Mouse (Mus musculus) embryonic fibroblast, embryonic 13.5 days (primary cell): ENCODE data around the gene Rab8a. TPM values are rescaled to one million over a fixed set of nuclear protein-coding genes. Genes with fewer than 3 reads are reported as not detected.

Experiments
- H3K27ac ChIP-seq: 2 replicates; pipeline ENCODE4 v1.5.1; 2012; ENCODE audit warnings: low read length, control low read depth, inconsistent platforms; ENCODE audit not compliant: insufficient read depth
- H3K4me1 ChIP-seq: 2 replicates; pipeline ENCODE4 v1.6.1; 2011; ENCODE audit warnings: low read length; ENCODE audit not compliant: control insufficient read depth, insufficient read depth
- H3K4me3 ChIP-seq: 2 replicates; pipeline ENCODE4 v1.5.1; 2011; ENCODE audit warnings: mild to moderate bottlenecking, control low read depth, low read length; ENCODE audit not compliant: insufficient read depth
- CTCF ChIP-seq: IDR thresholded peaks from 2 replicates; pipeline ENCODE4 v1.5.1; 2011; ENCODE audit warnings: mild to moderate bottlenecking, control low read depth, low read length, moderate library complexity, borderline replicate concordance; ENCODE audit not compliant: insufficient read depth
- POLR2A ChIP-seq: IDR thresholded peaks from 2 replicates; pipeline ENCODE4 v1.6.1; 2011; ENCODE audit warnings: low read depth, mild to moderate bottlenecking, control low read depth, low read length, moderate library complexity
- polyA plus RNA-seq: library from polyadenylated mRNA; stranded (reverse); fragments of >200 nt; gene quantifications from 2 replicates; pipeline ENCODE4 v1.2.4, GENCODE M21; 2011; ENCODE audit warnings: low read depth; ENCODE audit not compliant: missing spikeins, insufficient read length

Gene Rab8a
- polyA plus RNA-seq, 1 experiment = 102 TPM

DNA sequence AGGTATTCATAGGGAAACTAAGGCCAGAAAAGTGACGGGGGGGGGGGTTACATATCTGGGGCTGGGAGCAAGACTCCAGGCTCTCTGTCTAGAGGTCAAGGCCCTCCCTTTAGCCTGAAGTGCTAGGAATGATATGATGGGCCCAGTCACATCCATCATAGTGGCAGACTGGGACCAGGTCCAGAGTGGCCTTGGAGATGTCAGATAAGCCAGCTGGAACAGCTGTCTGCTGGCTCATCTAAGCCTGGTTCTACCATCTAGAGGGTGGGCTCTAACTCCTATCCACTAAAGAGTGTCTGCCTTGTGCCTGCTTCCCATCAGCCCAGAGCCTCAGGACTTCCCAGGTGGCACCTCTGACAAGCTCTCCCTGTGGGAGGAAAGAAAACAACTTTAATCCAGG is 28.1 kb upstream of the Rab8a start:
- peaks cover 4% of the 10 kb centered on the region for H3K4me1 ChIP-seq
- TF ChIP-seq CTCF (no peak), POLR2A (no peak)
- H3K4me3 ChIP-seq = no peak overlapping the region
- H3K27ac ChIP-seq = no peak overlapping the region

DNA sequence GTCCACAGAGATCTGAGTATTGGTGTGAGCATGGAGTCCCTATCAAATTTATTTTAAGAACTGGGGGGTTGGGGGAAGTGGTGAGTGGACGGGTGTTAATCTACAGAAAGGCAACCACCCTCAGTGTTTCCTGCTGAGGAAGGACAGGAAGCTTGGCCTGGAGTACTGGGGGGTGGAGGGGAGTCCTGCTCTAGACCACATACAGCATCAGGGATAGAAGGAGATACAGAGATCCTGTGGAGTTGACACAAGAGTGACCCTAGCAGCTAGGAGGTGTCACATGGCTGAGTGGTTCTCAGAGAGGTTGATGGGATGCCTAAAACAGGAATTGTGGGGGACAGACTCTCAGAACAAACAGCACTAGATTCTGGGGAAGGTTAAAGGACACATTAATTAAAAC is 27.5 kb upstream of the Rab8a start:
- Histone ChIP-seq H3K4me3 (no peak overlapping the region), H3K4me1 (peaks cover 6% of the 10 kb centered on the region), H3K27ac (no peak overlapping the region)
- TF ChIP-seq CTCF (no peak), POLR2A (no peak)

DNA sequence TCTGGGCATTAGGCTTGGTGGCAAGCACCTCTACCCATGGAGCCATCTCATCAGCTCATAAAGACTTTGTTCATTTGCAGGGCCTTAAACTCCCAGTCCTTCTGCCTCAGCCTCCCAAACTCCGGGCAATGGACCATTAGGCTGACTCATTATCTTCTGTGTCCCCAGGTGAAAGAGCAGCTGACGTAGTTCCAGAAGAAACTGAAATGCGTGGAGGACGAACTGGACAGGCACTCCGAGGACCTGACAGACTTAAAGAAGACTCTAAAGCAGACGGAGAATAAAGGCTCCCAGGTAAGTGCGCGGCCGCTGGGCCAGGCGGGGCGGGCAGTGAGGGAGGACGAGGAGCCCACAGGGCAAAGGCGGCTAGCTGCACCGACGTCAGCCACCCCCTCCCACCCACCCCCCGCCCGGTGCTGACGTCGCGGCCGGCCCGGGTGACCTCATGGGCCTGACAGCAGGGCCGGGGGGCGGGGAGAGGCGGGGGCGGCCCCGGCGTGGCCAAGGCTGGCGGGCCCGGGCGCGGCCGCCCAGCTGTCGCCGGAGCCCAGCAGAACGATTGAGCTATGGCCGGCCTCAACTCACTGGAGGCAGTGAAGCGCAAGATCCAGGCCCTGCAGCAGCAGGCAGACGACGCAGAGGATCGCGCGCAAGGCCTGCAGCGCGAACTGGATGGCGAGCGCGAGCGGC is 26.1 kb upstream of the Rab8a start, which contains the start of gene Tpm4:
Tpm4 (plus strand) TSS at position 220 of the 690 bp plus-strand sequence.
- Histone ChIP-seq H3K27ac (peak within 1 kb of the TSS; percentile 99), H3K4me1 (peaks cover 11% of the 10 kb centered on the region), H3K4me3 (peak within 1 kb of the TSS; percentile 86)
- TF ChIP-seq POLR2A (peak; percentile 85), CTCF (no peak)

DNA sequence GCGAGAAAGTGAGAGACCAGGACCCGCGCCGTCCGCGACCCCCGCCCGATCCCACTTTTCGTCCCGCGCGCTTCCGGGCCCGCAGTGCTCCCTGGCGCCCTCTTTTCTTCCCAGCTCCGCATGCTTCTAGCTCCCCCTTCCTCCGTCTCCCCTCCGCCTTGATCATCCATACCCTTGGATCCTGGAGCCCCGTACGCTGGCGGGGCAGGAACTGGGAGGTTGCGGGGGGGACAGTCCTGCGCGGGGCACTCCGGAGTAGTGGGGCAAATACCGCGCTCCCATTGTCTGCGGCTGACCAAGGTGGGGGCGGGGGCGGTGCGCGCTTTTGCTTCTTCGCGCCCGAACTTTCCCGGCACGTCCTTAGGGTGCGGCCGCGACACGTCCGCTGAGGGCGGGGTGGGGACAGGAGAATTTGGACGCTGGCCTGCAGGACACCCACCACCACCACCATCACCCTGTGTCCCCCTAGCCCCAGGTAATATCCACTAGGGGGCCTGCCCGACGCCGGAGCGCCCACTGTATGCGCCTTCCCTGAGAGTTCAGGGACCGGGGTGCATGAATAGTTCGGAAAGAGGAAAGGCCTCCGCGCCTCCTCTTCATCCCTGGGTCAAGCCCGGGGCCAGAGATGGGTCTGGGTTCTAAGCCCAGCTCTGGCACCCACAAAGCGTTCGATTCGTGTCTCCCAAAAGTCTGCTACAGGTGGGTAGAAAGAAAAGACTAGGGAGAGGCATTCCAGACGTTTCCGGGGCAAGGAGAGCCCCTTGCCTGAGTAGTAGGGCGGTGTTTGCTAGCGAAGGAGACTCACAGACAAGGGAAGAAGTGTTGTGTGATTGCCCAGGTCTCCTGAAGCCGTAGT is 25.3 kb upstream of the Rab8a start:
- Histone ChIP-seq H3K27ac (peak overlapping the region; percentile 99), H3K4me3 (peak overlapping the region; percentile 86), H3K4me1 (peaks cover 11% of the 10 kb centered on the region)
- TF ChIP-seq POLR2A (no peak; the same call in 1 of the 2 replicates), CTCF (no peak)

DNA sequence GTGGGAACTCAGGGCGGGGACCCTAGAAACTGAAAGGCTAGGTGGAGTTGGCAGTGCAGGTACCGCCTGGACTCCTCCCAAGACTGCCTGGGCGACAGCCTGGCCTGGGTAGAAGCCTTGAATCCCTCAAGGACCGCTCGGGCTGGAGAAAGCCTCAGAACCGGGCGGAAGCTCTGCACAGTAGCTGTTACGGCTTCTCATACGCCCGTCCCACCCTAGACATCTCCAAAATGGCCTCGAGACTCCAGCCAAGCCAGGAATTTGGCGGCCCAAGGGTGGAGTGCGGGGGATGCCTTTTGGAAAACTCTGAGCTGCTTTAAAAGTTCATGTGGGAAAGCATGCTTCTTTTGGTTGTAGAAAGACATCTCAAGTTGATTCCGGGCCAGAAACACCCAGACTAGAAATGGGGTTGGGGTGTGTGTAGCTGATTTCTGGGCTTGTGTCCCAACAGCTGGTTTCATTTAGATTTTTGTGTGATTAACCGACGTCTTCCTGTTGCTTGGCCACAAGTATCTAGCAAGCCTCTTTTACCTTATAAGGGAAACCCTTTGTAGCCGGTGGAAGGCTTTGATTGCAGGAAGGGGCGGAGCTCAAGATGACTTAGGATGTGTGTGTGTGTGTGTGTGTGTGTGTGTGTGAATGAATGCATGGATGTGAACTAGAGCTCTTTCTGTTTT is 24.6 kb upstream of the Rab8a start:
- H3K4me3 ChIP-seq = peak overlapping the region; percentile 86
- TF ChIP-seq POLR2A = peak; percentile 72
- TF ChIP-seq CTCF = no peak
- H3K27ac ChIP-seq = peak overlapping the region; percentile 99
- peaks cover 13% of the 10 kb centered on the region for H3K4me1 ChIP-seq

DNA sequence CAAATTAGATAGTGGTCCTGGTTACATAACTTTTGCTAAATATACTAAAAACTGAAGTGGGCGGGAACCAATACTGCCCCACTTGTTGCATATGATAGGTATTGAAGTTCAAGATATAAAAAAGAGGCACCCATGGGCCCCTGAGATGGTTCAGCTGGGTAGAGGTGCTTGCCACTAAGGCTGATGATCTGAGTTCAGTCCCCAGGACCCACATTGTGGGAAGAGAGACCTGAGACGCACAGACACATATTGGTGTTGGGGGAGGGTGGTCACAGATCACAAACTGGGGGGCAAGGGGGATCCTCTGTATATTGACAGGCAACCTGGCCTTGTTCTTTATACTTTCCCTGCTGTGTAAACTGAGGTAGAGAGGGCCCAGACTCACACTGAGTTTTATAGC is 23.6 kb upstream of the Rab8a start:
- Histone ChIP-seq H3K27ac (peak overlapping the region; percentile 98), H3K4me1 (peaks cover 15% of the 10 kb centered on the region), H3K4me3 (peak overlapping the region; percentile 52)
- TF ChIP-seq CTCF (no peak), POLR2A (no peak)

DNA sequence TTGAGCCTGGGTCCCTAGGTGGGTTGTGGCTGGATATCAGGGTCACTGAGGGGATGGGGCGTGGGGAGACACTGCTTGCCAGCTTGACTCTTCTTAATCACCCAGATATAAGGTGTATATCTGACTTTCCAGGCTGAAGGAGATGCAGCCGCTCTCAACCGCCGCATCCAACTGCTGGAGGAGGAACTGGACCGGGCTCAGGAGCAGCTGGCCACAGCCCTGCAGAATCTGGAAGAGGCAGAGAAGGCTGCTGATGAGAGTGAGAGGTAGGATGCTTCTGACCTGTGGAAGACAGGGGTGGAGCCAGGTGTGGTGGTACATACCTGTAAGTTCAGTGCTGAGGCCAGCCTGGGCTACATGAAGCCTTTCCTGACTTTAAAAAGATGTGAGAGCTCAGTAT is 22.5 kb upstream of the Rab8a start:
- Histone ChIP-seq H3K4me3 (no peak overlapping the region), H3K4me1 (peaks cover 21% of the 10 kb centered on the region), H3K27ac (peak overlapping the region; percentile 98; the same call in 1 of the 2 replicates)
- 0 out of 2 replicates have a peak, but pooled peaks have one; percentile 5 for TF ChIP-seq POLR2A
- no peak for TF ChIP-seq CTCF

DNA sequence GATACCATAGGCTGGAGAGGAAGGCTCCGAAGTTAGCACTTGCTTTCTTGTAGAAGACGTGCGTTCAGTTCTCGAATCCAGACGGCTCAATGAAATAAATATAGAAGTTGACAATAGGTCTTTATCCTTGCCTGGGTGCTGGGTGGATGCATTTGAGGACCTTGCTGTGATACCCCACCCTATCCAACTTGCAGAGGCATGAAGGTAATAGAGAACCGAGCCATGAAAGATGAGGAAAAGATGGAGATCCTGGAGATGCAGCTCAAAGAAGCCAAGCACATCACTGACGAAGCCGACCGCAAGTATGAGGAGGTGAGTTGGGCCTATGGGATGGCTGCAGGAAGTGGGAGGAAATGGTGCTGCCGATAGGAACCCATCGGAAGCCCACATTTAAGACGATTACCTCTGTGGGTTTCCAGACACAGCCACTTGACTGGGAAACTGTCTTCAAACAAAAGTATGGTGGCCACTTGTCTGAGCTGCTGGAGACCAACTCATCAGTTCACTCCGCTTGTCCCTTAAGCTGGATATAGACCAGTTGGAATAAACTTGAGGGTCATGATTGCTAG is 17.7 kb upstream of the Rab8a start:
- H3K27ac ChIP-seq = peak overlapping the region; percentile 99
- no peak for TF ChIP-seq CTCF
- TF ChIP-seq POLR2A = no peak
- H3K4me1 ChIP-seq = peaks cover 45% of the 10 kb centered on the region
- H3K4me3 ChIP-seq = no peak overlapping the region

DNA sequence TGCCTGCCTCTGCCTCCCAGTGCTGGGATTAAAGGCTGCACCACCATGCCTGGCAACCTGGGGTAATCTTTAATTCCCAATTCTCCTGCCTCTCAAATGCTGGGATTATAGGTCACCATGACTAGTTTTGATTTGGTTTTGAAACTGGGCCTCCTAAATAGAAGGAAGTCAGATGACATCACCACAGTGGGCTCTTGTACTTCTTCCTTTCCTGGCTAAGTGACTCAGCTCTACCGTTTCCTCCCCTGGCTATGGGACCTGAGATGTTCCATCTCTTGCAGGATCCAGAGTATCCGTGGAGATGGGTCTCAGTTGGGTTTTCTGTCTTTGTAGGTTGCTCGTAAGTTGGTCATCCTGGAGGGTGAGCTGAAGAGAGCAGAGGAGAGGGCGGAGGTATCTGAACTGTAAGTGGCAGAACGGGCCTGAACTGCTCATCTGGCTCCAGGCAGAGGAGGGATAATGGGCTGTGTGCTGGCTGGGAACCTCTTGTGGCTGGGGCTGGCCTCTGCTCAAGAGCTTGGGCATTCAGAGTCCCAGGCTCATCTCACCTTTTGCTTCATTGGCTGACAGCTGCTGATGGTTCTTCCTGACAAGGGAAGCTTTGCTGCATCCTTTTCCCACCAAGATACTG is 16.5 kb upstream of the Rab8a start:
- Histone ChIP-seq H3K4me1 (peaks cover 46% of the 10 kb centered on the region), H3K27ac (peak overlapping the region; percentile 99), H3K4me3 (no peak overlapping the region)
- TF ChIP-seq POLR2A (no peak), CTCF (no peak)
